Mouse (Mus musculus) neutrophil, adult 83 days (primary cell): ENCODE measurements around the gene Ect2l. TPM values are rescaled to one million over a fixed set of nuclear protein-coding genes. Genes with fewer than 3 reads are reported as not detected.

Source experiments
- total RNA-seq, 2 experiments: library from RNA; stranded (reverse); gene quantifications; one replicate each; pipeline ENCODE4 v1.2.4; 2023

Ect2l gene
- total RNA-seq: not detected

DNA sequence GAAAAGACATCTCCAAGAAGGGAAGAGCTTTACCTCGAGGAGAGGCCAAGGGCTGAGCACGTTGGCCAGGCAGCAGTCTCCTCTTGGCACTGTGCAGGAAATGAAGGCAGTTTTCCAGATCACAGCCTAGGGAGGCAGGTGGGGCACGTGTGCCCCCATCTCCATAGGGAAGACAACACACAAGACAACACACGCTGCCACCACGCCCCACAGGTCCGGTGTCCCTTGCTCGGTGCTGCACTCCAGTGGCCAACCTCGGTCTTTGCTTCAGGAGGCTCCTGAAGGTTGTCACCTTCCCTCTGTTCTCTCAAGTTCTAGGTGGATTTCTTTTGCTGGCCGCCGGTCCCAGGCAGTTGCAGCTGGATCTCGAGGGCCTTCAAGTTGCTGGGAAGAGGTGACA is at the start of gene Ect2l:
Gene Ect2l (minus strand): TSS at position 165 of the 400 bp plus-strand sequence.

DNA sequence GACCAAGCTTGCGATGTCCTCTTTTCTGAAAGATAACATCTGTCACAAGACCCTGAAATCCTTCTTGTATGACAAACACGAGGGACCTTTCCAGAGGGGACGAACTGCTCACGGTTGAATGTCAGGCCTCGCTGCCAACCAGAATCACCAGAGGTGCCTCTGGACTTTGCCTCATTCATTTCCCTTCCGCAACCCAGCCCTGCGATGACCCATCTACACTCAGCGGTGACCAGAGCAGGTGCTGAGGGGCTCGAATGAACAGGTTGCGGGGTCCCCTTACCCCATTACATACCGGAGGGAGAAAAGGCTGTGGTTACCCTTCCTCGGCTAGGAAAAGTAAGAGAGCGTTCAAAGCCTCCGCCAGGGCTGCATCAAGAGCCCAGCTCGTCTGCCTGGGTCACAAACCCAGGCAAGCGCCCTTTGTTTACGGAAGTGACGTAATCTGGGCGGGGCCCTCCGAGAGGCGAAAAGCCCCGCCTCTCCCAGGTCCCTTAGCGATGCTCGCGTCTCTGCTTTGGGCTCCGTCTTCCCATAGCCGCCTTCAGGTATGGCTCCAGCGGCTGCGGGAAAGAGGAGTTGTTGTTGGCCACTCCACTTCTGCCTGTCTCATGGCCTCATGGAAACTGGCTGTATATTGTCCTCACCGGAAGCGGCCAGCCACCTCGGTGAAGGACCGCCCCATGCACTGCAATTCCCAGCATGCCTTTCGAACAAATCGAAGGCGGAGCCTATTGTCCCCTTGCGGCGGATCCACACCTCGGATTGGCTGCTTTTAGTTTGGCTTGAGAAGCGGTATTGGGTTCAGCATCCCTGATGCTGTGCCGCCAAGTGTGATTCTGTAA is 24.1 kb upstream of the Ect2l start, which contains the start of gene Ccdc28a:
Gene Ccdc28a (minus strand): TSS at position 439 of the 842 bp plus-strand sequence.

Other genes with a start within 250 kb of the Ect2l start
- gene Abracl, start 187.6 kb downstream of the Ect2l start, total RNA-seq: 100 to 1,000 TPM in 1 of 2 experiments, 10 to 100 TPM in 1; 93.2 to 108 TPM
- gene Reps1, start 155.0 kb downstream of the Ect2l start, total RNA-seq: 10 to 100 TPM; 48.4 to 58.9 TPM
- gene Ccdc28a, start 24.1 kb upstream of the Ect2l start, total RNA-seq: 1 to 10 TPM; 7.2 to 7.6 TPM
- under 1 TPM; 0.48 to 0.79 TPM for gene Nhsl1, start 108.1 kb upstream of the Ect2l start, total RNA-seq